Mouse (Mus musculus) adrenal gland, adult 18-20 months (tissue): ENCODE data around the gene Adam1b. TPM values are rescaled to one million over a fixed set of nuclear protein-coding genes. Genes with fewer than 3 reads are reported as not detected.
"Not testable (repeated sequence)": the region's sequence is repeated elsewhere in the genome, so short reads cannot be mapped to it uniquely, and the experiment has no call there.

Experiments used
- DNase-seq, 2 experiments: peaks; one replicate each; pipeline ENCODE4 v3.0.0; 2021 to 2022; ENCODE audit warnings: low spot score in 2 of 2
- long read RNA-seq, 2 experiments: library from polyadenylated mRNA; stranded (forward); transcript quantifications; one replicate each; pipeline ENCODE4 v2.0.0; 2021
- total RNA-seq, 2 experiments: library from RNA; stranded (reverse); gene quantifications; 1 replicate in 1 of 2; 2 replicates in 1 of 2; pipeline ENCODE4 v1.2.3; 2021

The Adam1b gene
- not detected for total RNA-seq
- long read RNA-seq, experiment 1, result 0 reads
- long read RNA-seq, experiment 2, result 0 reads

GRCm38 (mm10) chr5:121503231-121503630, at the start of gene Adam1b:
TSS of gene Adam1b (minus strand) at chr5:121503435.
- no peak for DNase-seq

- DNase-seq, result no peak
Observed at GRCm38 (mm10) chr5:121549196-121549595, 46.0 kb upstream of the Adam1b start.

- no peak for DNase-seq
Observed at GRCm38 (mm10) chr5:121547084-121547483, 43.8 kb upstream of the Adam1b start.

GRCm38 (mm10) chr5:121546530-121546895, 43.3 kb upstream of the Adam1b start:
- DNase-seq, result peak; percentile 25 to 45

GRCm38 (mm10) chr5:121545793-121546529, 42.7 kb upstream of the Adam1b start, which contains the start of gene Mapkapk5:
TSS of gene Mapkapk5 (minus strand) at chr5:121545905.
- peak; percentile 99 to 100 for DNase-seq

GRCm38 (mm10) chr5:121544910-121545792, 41.9 kb upstream of the Adam1b start, which contains the start of the genes Adam1a and Gm42878:
TSS of gene Adam1a (minus strand) at chr5:121545482.
TSS of gene Gm42878 (minus strand) at chr5:121545482.
- DNase-seq, result peak in 1 of 2 experiments; percentile 55

- no peak for DNase-seq
Observed at GRCm38 (mm10) chr5:121543370-121543769, 40.1 kb upstream of the Adam1b start.

- DNase-seq, result no peak
Observed at GRCm38 (mm10) chr5:121541235-121541634, 38.0 kb upstream of the Adam1b start.

GRCm38 (mm10) chr5:121540066-121540465, 36.8 kb upstream of the Adam1b start:
- DNase-seq, result no peak

- DNase-seq, result no peak
Observed at GRCm38 (mm10) chr5:121537588-121537987, 34.4 kb upstream of the Adam1b start.

GRCm38 (mm10) chr5:121536921-121537555, 33.8 kb upstream of the Adam1b start:
- no peak for DNase-seq

GRCm38 (mm10) chr5:121535116-121535515, 31.9 kb upstream of the Adam1b start:
- DNase-seq, result no peak

- DNase-seq, result no peak
Observed at GRCm38 (mm10) chr5:121534521-121534920, 31.3 kb upstream of the Adam1b start.

GRCm38 (mm10) chr5:121526961-121527360, 23.7 kb upstream of the Adam1b start:
- peak in 1 of 2 experiments; percentile 40 for DNase-seq

- DNase-seq, result peak in 1 of 2 experiments; percentile 25
Observed at GRCm38 (mm10) chr5:121526526-121526925, 23.3 kb upstream of the Adam1b start.

- DNase-seq, result no peak
Observed at GRCm38 (mm10) chr5:121525774-121526450, 22.7 kb upstream of the Adam1b start.

GRCm38 (mm10) chr5:121519758-121520157, 16.5 kb upstream of the Adam1b start:
- not testable (repeated sequence) for DNase-seq

- no peak for DNase-seq
Observed at GRCm38 (mm10) chr5:121518983-121519382, 15.7 kb upstream of the Adam1b start.

- no peak for DNase-seq
Observed at GRCm38 (mm10) chr5:121510009-121510408, 6.8 kb upstream of the Adam1b start.

GRCm38 (mm10) chr5:121506846-121507245, 3.6 kb upstream of the Adam1b start:
- DNase-seq, result no peak
